Mouse (Mus musculus): Measurements from ENCODE around the gene 5730522E02Rik. TPM values are rescaled to one million over a fixed set of nuclear protein-coding genes. Genes with fewer than 3 reads are reported as not detected.

5730522E02Rik gene
- polyA plus RNA-seq, 1 experiment from 2014 or later = 13.5 TPM

DNA sequence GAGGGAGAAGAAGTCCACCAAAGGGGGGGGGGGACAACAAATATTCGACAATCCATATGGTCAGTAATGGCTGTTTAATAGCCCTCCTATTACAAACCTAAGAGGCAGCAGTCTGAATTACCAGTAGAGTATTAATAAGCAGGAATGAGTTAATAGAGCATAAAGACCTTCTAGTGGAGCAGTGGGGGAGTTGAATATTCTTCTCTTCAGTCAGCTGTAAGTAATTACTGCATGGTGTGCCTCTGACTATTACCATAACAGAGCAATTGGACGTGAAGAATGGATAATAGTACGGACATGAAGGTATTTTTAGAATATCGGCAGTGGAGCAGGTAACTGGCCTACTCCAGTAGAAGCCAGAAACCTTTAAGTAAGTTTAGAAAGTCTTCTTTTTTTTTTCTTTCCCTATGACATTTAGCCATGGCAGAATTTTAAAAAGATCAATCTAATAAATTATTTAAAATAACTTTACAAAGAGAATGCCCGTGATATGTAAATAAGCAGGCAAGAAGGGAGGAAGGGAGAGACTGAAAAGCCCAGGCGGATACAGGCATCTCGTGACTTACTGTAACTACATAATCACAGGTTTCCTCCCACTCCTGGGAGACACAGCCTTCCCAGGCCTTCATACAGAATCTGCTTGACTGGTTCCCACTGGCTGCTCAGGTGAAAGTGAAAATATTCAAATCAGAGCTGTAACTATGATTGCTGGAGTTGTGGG, 637.0 kb downstream of the 5730522E02Rik start:
- Histone ChIP-seq H3K4me3 (replicated peaks; ENCODE audit: low read length) (no peak overlapping the region), H3K9ac (no peak overlapping the region), H3K9me3 (ENCODE audit: control insufficient read depth, low read length) (no peaks in the 10 kb centered on the region), H3K4me2 (replicated peaks) (no peak overlapping the region), H3K27ac (no peak overlapping the region), H3K27me3 (ENCODE audit: control insufficient read depth, insufficient read depth, low read length) (no peaks in the 10 kb centered on the region), H3K4me1 (replicated peaks; ENCODE audit: control insufficient read depth, insufficient read depth, low read length) (no peaks in the 10 kb centered on the region), H3K36me3 (replicated peaks; ENCODE audit: control insufficient read depth, insufficient read depth) (no peaks in the 10 kb centered on the region)
- no peak for ATAC-seq (ENCODE audit: low FRiP score)
- DNase-seq (ENCODE audit: low spot score) = no peak
- WGBS = 40% methylated on average over 7 of the region's 7 CpGs

DNA sequence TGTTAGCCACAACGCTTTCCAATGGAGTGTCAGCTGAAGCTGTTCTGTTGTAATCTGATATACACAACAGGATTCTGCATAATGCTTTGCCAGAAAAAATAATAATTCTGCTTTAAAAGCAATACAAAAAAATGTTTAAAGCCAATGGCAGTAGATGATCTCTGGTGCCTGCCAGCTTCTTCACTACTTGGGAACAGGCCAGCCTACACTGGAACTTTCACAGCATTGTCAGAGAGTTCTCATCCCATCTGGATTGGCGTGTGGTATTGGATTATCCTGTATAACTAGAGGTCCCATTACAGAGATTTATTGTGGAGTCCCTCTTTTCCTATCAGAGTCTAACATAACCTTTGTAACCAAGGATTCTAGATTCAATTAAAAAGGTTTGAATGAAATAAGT, 639.2 kb downstream of the 5730522E02Rik start:
- Histone ChIP-seq H3K4me2 (replicated peaks) (no peak overlapping the region), H3K27ac (no peak overlapping the region), H3K9ac (no peak overlapping the region), H3K4me3 (replicated peaks; ENCODE audit: low read length) (no peak overlapping the region), H3K36me3 (replicated peaks; ENCODE audit: control insufficient read depth, insufficient read depth) (no peaks in the 10 kb centered on the region), H3K9me3 (ENCODE audit: control insufficient read depth, low read length) (no peaks in the 10 kb centered on the region), H3K27me3 (ENCODE audit: control insufficient read depth, insufficient read depth, low read length) (no peaks in the 10 kb centered on the region), H3K4me1 (replicated peaks; ENCODE audit: control insufficient read depth, insufficient read depth, low read length) (no peaks in the 10 kb centered on the region)
- ATAC-seq (ENCODE audit: low FRiP score) (no peak), DNase-seq (ENCODE audit: low spot score) (no peak)
- 80% methylated on average over 2 of the region's 2 CpGs for WGBS

Small RNA genes lying within 50 kb of the gene (microRNA-seq; reads per million reads assigned to microRNA genes)
- not detected for gene Mir6372

Other genes with a start within 250 kb of the 5730522E02Rik start
- gene Fancl, start 175.4 kb upstream of the 5730522E02Rik start, polyA plus RNA-seq (2014; fragmentation: Nextera tagmentation; extraction: Ambion mirVana) = 14.4 and 15.0 TPM in 2 replicates